Mouse (Mus musculus): ENCODE measurements around the gene Gm5089. TPM values are rescaled to one million over a fixed set of nuclear protein-coding genes. Genes with fewer than 3 reads are reported as not detected.

Gene Gm5089
- polyA plus RNA-seq, 1 experiment from 2014 or later, result 1.8 TPM

- 15% methylated on average over 17 of the region's 17 CpGs for WGBS
- Histone ChIP-seq H3K9ac (ENCODE audit: low read depth, low read length) (peak overlapping the region; percentile 52), H3K36me3 (ENCODE audit: control insufficient read depth, insufficient read depth, low read length) (no peaks in the 10 kb centered on the region), H3K4me1 (ENCODE audit: control insufficient read depth, insufficient read depth, low read depth, low read length) (peaks cover 5% of the 10 kb centered on the region; the same call in 1 of the 2 replicates), H3K27ac (ENCODE audit: low read depth, low read length) (0 out of 2 replicates have a peak overlapping the region, but pooled peaks have one; percentile 39), H3K27me3 (replicated peaks; ENCODE audit: control insufficient read depth, insufficient read depth, low read length) (peaks cover 26% of the 10 kb centered on the region), H3K9me3 (ENCODE audit: control insufficient read depth, low read length) (no peaks in the 10 kb centered on the region), H3K4me3 (ENCODE audit: low read length) (peak overlapping the region; percentile 57), H3K4me2 (ENCODE audit: low read length) (peak overlapping the region; percentile 37; the same call in 1 of the 2 replicates)
- ATAC-seq, result no peak
These were observed 28.7 kb upstream of the Gm5089 start for GRCm38 (mm10) chr14:122479461-122480109.

DNA sequence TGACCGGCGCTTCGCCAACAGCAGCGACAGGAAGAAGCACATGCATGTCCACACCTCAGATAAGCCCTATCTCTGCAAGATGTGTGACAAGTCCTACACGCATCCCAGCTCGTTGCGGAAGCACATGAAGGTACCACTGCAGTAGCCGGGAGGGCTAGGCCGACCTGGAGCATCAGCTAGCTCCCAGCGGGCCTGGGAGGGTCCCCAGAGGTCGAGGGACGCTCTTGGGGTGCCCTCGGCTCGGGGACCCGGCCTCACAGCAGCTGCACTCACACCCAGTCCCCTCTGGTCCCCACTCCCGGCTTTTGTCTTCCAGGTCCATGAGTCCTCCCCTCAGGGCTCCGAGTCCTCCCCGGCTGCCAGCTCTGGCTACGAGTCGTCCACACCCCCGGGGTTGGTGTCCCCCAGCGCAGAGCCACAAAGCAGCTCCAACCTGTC, 27.7 kb upstream of the Gm5089 start:
- Histone ChIP-seq H3K4me1 (ENCODE audit: control insufficient read depth, insufficient read depth, low read depth, low read length) (peaks cover 5% of the 10 kb centered on the region; the same call in 1 of the 2 replicates), H3K27me3 (replicated peaks; ENCODE audit: control insufficient read depth, insufficient read depth, low read length) (peaks cover 17% of the 10 kb centered on the region), H3K36me3 (ENCODE audit: control insufficient read depth, insufficient read depth, low read length) (no peaks in the 10 kb centered on the region), H3K4me3 (ENCODE audit: low read length) (peak overlapping the region; percentile 57), H3K9me3 (ENCODE audit: control insufficient read depth, low read length) (no peaks in the 10 kb centered on the region), H3K27ac (ENCODE audit: low read depth, low read length) (peak overlapping the region; percentile 82), H3K9ac (ENCODE audit: low read depth, low read length) (peak overlapping the region; percentile 78), H3K4me2 (ENCODE audit: low read length) (peak overlapping the region; percentile 41)
- WGBS, result under 1% methylated on average over 22 of the region's 22 CpGs
- ATAC-seq, result no peak

DNA sequence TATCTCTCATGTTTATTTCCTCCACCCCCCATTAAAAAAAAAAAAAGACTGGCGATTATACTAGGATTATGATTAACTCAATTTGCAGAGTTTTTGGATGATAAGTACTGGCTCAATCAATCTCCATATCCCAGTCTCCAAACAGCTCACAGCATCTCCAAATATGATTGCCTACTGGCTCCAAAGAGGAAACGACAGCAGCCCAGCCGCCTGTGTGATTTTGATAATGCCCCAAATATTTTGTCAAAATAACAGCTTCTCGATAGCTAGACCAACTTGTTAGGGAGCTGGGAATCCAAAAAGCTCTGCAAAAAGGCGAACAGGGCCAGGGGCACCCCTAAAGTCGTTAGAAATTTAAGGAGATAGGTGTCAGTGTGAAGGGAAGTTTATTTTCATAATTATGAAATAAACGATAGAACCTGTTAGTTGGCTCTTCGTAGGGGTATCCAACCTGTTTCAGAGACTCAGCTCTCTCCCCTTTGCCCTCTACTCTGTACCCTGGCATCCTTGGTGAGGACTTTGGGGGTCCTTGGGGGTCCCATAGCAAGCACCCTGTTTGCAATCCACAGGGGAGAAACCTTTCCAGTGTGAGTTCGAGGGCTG, 27.2 kb upstream of the Gm5089 start:
- no peaks in the 10 kb centered on the region for H3K9me3 ChIP-seq (ENCODE audit: control insufficient read depth, low read length)
- H3K27me3 ChIP-seq (replicated peaks; ENCODE audit: control insufficient read depth, insufficient read depth, low read length), result peaks cover 13% of the 10 kb centered on the region
- peaks cover 5% of the 10 kb centered on the region; the same call in 1 of the 2 replicates for H3K4me1 ChIP-seq (ENCODE audit: control insufficient read depth, insufficient read depth, low read depth, low read length)
- no peaks in the 10 kb centered on the region for H3K36me3 ChIP-seq (ENCODE audit: control insufficient read depth, insufficient read depth, low read length)
- H3K4me3 ChIP-seq (ENCODE audit: low read length), result peak overlapping the region; percentile 57
- WGBS, result 3% methylated on average over 9 of the region's 9 CpGs
- H3K27ac ChIP-seq (ENCODE audit: low read depth, low read length), result peak overlapping the region; percentile 82
- peak overlapping the region; percentile 41 for H3K4me2 ChIP-seq (ENCODE audit: low read length)
- peak overlapping the region; percentile 78 for H3K9ac ChIP-seq (ENCODE audit: low read depth, low read length)
- ATAC-seq, result no peak

GRCm38 (mm10) chr14:122477261-122477671, 26.4 kb upstream of the Gm5089 start:
- Histone ChIP-seq H3K9ac (ENCODE audit: low read depth, low read length) (peak overlapping the region; percentile 78), H3K4me1 (ENCODE audit: control insufficient read depth, insufficient read depth, low read depth, low read length) (peaks cover 5% of the 10 kb centered on the region; the same call in 1 of the 2 replicates), H3K27me3 (replicated peaks; ENCODE audit: control insufficient read depth, insufficient read depth, low read length) (peaks cover 10% of the 10 kb centered on the region), H3K4me2 (ENCODE audit: low read length) (peak overlapping the region; percentile 19; the same call in 1 of the 2 replicates), H3K9me3 (ENCODE audit: control insufficient read depth, low read length) (no peaks in the 10 kb centered on the region), H3K27ac (ENCODE audit: low read depth, low read length) (peak overlapping the region; percentile 94), H3K36me3 (ENCODE audit: control insufficient read depth, insufficient read depth, low read length) (no peaks in the 10 kb centered on the region), H3K4me3 (ENCODE audit: low read length) (peak overlapping the region; percentile 57)
- no peak for ATAC-seq
- 1% methylated on average over 20 of the region's 20 CpGs for WGBS

DNA sequence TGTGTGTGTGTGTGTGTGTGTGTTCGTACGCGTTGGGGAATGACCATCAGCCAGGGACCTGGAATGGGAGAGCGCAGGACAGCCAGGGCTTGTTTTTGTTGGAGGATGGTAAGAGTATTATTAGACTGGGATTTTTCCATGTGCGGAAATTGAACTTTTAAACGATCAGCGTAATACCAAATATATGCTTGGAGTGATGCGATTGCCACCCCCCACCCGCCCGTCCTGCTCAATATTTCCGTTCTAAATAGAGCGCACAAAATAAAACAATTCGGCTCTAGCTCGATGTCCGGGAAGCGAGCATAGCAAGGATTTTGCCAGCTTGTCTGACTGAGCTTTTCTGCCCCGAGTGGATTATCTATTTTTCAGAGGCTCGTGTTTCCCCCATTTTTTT, 25.9 kb upstream of the Gm5089 start:
- Histone ChIP-seq H3K36me3 (ENCODE audit: control insufficient read depth, insufficient read depth, low read length) (no peaks in the 10 kb centered on the region), H3K9ac (ENCODE audit: low read depth, low read length) (peak overlapping the region; percentile 78), H3K27ac (ENCODE audit: low read depth, low read length) (peak overlapping the region; percentile 94), H3K4me1 (ENCODE audit: control insufficient read depth, insufficient read depth, low read depth, low read length) (peaks cover 5% of the 10 kb centered on the region; the same call in 1 of the 2 replicates), H3K9me3 (ENCODE audit: control insufficient read depth, low read length) (no peaks in the 10 kb centered on the region), H3K4me2 (ENCODE audit: low read length) (no peak overlapping the region; the same call in 1 of the 2 replicates), H3K27me3 (replicated peaks; ENCODE audit: control insufficient read depth, insufficient read depth, low read length) (peaks cover 5% of the 10 kb centered on the region), H3K4me3 (ENCODE audit: low read length) (peak overlapping the region; percentile 57)
- WGBS, result 2% methylated on average over 18 of the region's 18 CpGs
- no peak for ATAC-seq

DNA sequence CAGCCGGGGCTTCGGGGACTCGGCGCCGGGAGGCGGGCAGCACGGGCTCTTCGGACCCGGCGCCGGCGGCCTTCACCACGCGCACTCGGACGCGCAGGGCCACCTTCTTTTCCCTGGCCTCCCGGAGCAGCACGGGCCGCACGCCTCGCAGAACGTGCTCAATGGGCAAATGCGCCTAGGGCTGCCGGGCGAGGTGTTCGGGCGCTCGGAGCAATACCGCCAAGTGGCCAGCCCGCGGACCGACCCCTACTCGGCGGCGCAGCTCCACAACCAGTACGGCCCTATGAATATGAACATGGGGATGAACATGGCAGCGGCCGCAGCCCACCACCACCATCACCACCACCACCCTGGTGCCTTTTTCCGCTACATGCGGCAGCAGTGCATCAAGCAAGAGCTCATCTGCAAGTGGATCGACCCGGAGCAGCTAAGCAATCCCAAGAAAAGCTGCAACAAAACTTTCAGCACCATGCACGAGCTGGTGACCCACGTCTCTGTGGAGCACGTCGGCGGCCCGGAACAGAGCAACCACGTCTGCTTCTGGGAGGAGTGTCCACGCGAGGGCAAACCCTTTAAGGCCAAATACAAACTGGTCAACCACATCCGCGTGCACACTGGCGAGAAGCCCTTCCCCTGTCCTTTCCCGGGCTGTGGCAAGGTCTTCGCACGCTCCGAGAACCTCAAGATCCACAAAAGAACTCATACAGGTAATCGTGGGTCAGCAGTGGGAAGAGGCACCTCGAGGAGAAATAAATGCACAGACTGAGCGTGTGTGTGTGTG, 25.3 kb upstream of the Gm5089 start:
- Histone ChIP-seq H3K9ac (ENCODE audit: low read depth, low read length) (peak overlapping the region; percentile 78), H3K4me1 (ENCODE audit: control insufficient read depth, insufficient read depth, low read depth, low read length) (peaks cover 5% of the 10 kb centered on the region; the same call in 1 of the 2 replicates), H3K9me3 (ENCODE audit: control insufficient read depth, low read length) (no peaks in the 10 kb centered on the region), H3K4me2 (ENCODE audit: low read length) (peak overlapping the region; percentile 56), H3K36me3 (ENCODE audit: control insufficient read depth, insufficient read depth, low read length) (no peaks in the 10 kb centered on the region), H3K4me3 (ENCODE audit: low read length) (peak overlapping the region; percentile 57), H3K27me3 (replicated peaks; ENCODE audit: control insufficient read depth, insufficient read depth, low read length) (peaks cover 5% of the 10 kb centered on the region), H3K27ac (ENCODE audit: low read depth, low read length) (peak overlapping the region; percentile 94)
- under 1% methylated on average over 59 of the region's 62 CpGs for WGBS
- no peak for ATAC-seq

DNA sequence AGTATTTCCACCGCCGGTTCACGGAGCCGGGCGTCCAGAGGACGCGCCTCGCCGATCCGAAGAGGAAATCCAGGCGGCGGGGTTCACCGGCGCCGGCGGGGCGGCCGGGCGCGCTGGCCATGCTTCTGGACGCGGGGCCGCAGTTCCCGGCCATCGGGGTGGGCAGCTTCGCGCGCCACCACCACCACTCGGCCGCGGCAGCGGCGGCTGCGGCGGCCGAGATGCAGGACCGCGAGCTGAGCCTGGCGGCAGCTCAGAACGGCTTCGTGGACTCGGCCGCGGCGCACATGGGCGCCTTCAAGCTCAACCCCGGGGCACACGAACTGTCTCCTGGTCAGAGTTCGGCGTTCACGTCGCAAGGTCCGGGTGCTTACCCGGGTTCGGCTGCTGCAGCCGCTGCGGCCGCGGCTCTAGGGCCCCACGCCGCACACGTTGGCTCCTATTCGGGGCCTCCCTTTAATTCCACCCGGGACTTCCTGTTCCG, 24.7 kb upstream of the Gm5089 start:
- H3K9me3 ChIP-seq (ENCODE audit: control insufficient read depth, low read length), result no peaks in the 10 kb centered on the region
- peak overlapping the region; percentile 56 for H3K4me2 ChIP-seq (ENCODE audit: low read length)
- H3K27ac ChIP-seq (ENCODE audit: low read depth, low read length), result peak overlapping the region; percentile 94
- H3K36me3 ChIP-seq (ENCODE audit: control insufficient read depth, insufficient read depth, low read length), result no peaks in the 10 kb centered on the region
- WGBS, result under 1% methylated on average over 45 of the region's 65 CpGs
- peaks cover 7% of the 10 kb centered on the region for H3K27me3 ChIP-seq (replicated peaks; ENCODE audit: control insufficient read depth, insufficient read depth, low read length)
- no peak for ATAC-seq
- H3K9ac ChIP-seq (ENCODE audit: low read depth, low read length), result peak overlapping the region; percentile 78
- H3K4me3 ChIP-seq (ENCODE audit: low read length), result peak overlapping the region; percentile 57
- peaks cover 5% of the 10 kb centered on the region; the same call in 1 of the 2 replicates for H3K4me1 ChIP-seq (ENCODE audit: control insufficient read depth, insufficient read depth, low read depth, low read length)

GRCm38 (mm10) chr14:122474891-122475556, 24.1 kb upstream of the Gm5089 start, which contains the start of gene Zic2:
Gene Zic2, plus strand, starts transcription at chr14:122475435.
- 1% methylated on average over 35 of the region's 73 CpGs for WGBS
- H3K9me3 ChIP-seq (ENCODE audit: control insufficient read depth, low read length), result no peaks in the 10 kb centered on the region
- peaks cover 5% of the 10 kb centered on the region; the same call in 1 of the 2 replicates for H3K4me1 ChIP-seq (ENCODE audit: control insufficient read depth, insufficient read depth, low read depth, low read length)
- peak; percentile 82 for ATAC-seq
- H3K27ac ChIP-seq (ENCODE audit: low read depth, low read length), result peak within 1 kb of the TSS; percentile 94
- H3K4me3 ChIP-seq (ENCODE audit: low read length), result peak within 1 kb of the TSS; percentile 57
- peak within 1 kb of the TSS; percentile 82 for H3K9ac ChIP-seq (ENCODE audit: low read depth, low read length)
- H3K4me2 ChIP-seq (ENCODE audit: low read length), result peak within 1 kb of the TSS; percentile 56
- H3K36me3 ChIP-seq (ENCODE audit: control insufficient read depth, insufficient read depth, low read length), result no peaks in the 10 kb centered on the region
- peaks cover 4% of the 10 kb centered on the region for H3K27me3 ChIP-seq (replicated peaks; ENCODE audit: control insufficient read depth, insufficient read depth, low read length)

Measured in hindbrain, embryonic 16.5 days (tissue).